Mouse (Mus musculus) c-Kit-positive CD71-negative TER-119-negative erythroid progenitor cells, embryonic 14.5 days (primary cell): ENCODE measurements around the gene Hs3st6.
"Not testable (repeated sequence)": the region's sequence is repeated elsewhere in the genome, so short reads cannot be mapped to it uniquely, and the experiment has no call there.

Experiments
- DNase-seq: peaks from one replicate; pipeline ENCODE4 v3.0.0-alpha.2; 2013; ENCODE audit warnings: low read depth

The Hs3st6 gene

GRCm38 (mm10) chr17:24752415-24753394 is at the start of gene Hs3st6:
Hs3st6 (plus strand) TSS chr17:24752988.
- DNase-seq, result no peak

DNA sequence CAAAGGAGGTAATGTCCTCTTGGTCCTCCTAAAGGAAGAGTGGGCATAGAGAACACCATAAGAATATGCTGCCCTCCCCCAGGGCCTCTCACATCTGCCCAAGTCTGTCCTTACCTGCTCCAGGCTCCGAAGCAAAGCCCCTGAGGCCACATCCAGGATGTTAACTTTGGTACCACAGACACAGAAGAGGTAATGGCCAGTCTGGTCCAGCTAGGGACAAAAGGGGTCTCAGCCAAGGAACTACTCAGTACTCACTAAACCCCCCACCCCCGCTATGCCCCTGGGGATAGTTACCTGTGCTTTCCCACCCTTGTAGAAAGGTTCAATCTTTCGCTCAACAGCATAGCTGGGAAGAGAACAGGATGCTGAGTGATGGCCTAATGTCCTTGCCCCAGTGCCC is 47.0 kb upstream of the Hs3st6 start:
- DNase-seq, result no peak

- DNase-seq, result peak; percentile 89
These were observed 45.6 kb upstream of the Hs3st6 start, which contains the start of gene Tbl3 for GRCm38 (mm10) chr17:24706982-24707800. Tbl3 (minus strand) TSS chr17:24707660.

GRCm38 (mm10) chr17:24707801-24708425 is 44.9 kb upstream of the Hs3st6 start:
- no peak for DNase-seq

- no peak for DNase-seq
These were observed 44.1 kb upstream of the Hs3st6 start for GRCm38 (mm10) chr17:24708646-24709045.

GRCm38 (mm10) chr17:24715556-24715955 is 37.2 kb upstream of the Hs3st6 start:
- no peak for DNase-seq

- no peak for DNase-seq
These were observed 36.6 kb upstream of the Hs3st6 start for GRCm38 (mm10) chr17:24716166-24716682.

GRCm38 (mm10) chr17:24717943-24718342 is 34.8 kb upstream of the Hs3st6 start, which contains the start of the genes Rnf151 and Rps2:
Rnf151 (minus strand) TSS chr17:24718063.
Rps2 (plus strand) TSS chr17:24718116.
- DNase-seq, result no peak

DNA sequence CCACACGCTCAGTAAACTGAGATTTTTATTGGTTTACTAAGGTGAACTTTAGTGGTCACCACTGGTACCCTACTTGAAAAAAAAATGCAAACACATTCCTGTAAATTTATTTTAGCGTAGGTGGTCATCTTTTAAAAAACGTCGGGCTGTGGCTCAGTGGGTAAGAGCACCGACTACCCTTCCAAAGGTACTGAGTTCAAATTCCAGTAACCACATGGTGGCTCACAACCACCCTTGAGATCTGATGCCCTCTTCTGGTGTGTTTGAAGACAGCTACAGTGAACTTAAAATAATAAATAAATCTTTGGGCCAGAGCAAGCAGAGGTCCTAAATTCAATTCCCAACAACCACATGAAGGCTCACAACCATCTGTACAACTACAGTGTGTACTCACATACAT is 33.9 kb upstream of the Hs3st6 start:
- DNase-seq, result not testable (repeated sequence)

GRCm38 (mm10) chr17:24719494-24720222 is 33.1 kb upstream of the Hs3st6 start:
- peak; percentile 96 for DNase-seq

GRCm38 (mm10) chr17:24720616-24721015 is 32.2 kb upstream of the Hs3st6 start:
- DNase-seq, result not testable (repeated sequence)

DNA sequence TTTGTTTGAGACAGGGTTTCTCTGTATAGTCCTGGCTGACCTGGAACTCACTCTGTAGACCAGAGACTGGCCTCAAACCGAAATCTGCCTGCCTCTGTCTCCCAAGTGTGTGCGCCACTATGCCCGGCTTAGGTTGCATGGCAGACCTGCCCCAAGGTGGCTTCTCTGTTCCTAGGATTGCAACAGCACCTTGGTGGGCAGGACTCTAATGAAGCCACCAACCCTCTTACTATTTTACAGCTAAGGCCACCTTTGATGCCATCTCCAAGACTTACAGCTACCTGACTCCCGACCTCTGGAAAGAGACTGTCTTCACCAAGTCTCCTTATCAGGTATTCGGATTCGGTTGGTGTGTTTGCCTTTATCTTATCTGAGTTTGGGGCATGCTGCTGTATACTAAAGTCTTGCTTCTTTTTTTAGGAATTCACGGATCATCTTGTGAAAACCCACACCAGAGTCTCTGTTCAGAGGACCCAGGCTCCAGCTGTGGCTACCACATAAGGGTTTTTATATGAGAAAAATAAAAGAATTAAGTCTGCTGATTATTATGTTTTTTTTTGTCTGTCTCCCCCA is 31.3 kb upstream of the Hs3st6 start:
- DNase-seq, result not testable (repeated sequence)

GRCm38 (mm10) chr17:24722220-24722924 is 30.4 kb upstream of the Hs3st6 start:
- DNase-seq, result no peak

- DNase-seq, result no peak
These were observed 29.5 kb upstream of the Hs3st6 start for GRCm38 (mm10) chr17:24723122-24723880.

DNA sequence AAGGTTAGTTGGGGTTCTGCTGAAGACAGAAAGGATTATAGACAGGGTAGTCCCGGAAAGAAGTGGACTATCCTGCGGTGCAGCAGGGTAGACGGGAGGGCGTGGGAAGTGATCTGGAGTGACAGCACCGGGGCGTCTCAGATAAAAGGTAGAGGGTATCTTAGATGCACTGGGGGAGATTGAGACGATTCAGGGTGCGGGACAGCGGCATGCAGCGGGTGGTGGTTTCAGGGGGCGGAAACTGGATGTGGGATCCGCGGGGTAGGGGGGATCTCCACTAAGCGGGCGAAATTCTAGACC is 29.0 kb upstream of the Hs3st6 start:
- DNase-seq, result no peak

DNA sequence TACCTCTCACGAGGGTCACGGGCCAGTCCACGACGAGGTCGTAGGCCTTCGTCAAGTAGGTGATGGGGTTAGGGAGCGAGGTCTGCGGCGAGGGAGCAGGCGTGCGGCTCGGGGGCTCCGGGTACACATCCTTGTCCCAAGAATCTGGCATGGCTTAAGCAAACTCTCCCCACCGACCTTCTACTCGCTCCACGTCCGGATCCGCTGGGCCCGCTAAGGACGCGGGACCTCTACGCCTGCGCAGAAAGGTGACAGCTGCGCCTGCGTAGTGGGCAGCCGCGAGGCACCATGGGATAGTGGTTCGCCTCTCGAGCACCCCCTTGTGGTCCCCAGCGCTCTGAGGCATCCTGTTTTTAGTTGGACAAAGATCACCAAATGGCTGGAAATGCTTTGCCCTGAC is 28.6 kb upstream of the Hs3st6 start, which contains the start of gene Ndufb10:
Gene Ndufb10 (minus strand): TSS at position 295 of the 400 bp plus-strand sequence.
- DNase-seq, result peak; percentile 95

DNA sequence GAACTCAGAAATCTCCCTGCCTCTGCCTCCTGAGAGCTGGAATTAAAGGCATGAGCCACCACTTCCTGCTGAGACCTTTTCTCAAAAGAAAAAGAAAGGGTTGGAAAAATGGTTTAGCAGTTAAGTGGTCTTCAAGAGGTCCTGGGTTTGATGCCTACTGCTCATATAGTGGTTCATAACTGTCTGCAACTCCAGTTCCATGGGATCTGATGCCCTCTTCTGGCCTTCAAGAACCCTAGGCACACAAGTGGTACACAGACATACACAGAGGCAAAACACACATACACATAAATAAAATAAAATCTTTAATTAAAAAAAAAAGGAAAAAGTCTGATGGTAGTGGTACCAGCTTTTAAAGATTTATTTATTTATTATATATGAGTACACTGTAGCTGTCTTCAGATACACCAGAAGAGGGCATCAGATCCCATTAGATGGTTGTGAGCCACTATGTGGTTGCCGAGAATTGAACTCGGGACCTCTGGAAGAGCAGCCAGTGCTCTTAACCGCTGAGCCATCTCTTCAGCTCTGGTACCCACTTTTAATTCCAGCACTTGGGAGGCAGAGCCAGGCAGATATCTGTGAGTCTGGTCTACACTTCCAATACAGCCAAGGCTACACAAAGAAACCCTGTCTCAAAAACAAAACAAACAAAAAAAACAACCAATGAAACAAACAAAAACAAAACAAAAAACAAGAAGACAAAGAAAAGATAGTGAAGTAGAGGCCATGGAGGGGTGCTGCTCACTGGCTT is 27.0 kb upstream of the Hs3st6 start:
- no peak for DNase-seq

DNA sequence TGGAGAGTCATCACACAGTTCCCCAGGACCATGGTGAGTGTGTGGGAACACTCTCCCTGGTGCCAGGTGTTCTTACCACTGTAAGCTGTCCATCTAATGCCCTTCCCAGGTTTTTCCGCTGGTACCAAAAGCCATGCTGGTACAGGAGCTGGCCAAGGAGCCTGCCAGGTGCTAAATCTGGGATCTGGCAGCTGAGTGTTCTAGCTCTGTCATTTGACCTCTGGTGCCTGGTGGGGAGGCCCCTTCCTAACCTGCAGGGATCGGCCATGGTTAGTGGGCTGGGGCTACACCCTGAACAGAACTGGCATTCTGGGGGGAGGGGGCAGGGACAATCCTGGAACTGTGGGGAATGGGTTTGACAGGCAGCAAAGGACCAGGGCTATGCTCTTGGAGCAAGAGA is 25.2 kb upstream of the Hs3st6 start, which contains the start of gene Rpl3l:
Gene Rpl3l (plus strand): TSS at position 203 of the 400 bp plus-strand sequence.
- DNase-seq, result no peak

GRCm38 (mm10) chr17:24728184-24728583 is 24.6 kb upstream of the Hs3st6 start:
- DNase-seq, result no peak
